Mouse (Mus musculus) cortical plate, adult 2 months (tissue): ENCODE measurements around the gene Adgrv1.

Experiments used
- CTCF ChIP-seq: fragments of 200-500 bp; IDR thresholded peaks from 2 replicates; pipeline ENCODE4 v1.5.1; 2011; ENCODE audit warnings: mild to moderate bottlenecking, control low read depth, low read length; ENCODE audit not compliant: insufficient read depth; ENCODE audit errors: extremely low read depth
- POLR2A ChIP-seq: fragments of 200-500 bp; IDR thresholded peaks from 2 replicates; pipeline ENCODE4 v1.6.1; 2011; ENCODE audit warnings: mild to moderate bottlenecking, low read length, control low read depth; ENCODE audit not compliant: insufficient read depth; ENCODE audit errors: extremely low read depth

DNA sequence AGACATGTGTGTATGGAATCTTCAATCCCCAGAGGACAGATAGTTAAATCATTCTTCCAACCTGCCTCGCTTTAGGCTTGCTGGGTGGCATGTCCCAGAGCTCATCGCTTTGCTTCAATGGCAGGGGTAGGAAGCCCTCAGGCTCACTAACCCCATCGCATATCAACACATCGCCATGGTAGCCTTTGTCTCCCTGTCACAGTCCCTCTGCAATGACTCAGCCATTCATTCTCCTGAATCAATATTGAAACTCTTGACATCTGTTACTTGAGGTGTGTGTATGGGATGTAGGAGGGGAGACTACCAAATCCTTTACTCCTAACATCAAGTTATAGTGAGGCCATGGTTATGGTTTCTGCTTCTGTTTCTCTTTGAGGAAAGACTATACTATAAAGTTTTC lies 6.7 kb upstream of the Adgrv1 start:
- no peak for TF ChIP-seq CTCF
- TF ChIP-seq POLR2A, result no peak
